Mouse (Mus musculus) testis, adult 2 months (tissue): ENCODE measurements at regions not wholly inside any gene's neighbourhood (a gene's known extent, or its start where the extent isn't known, plus 50 kb on each side); places are given as distances from the start of the nearest gene placed in this dataset.

Source experiments
- CTCF ChIP-seq: fragments of 200-500 bp; IDR thresholded peaks from 2 replicates; pipeline ENCODE4 v1.5.1; 2012; ENCODE audit warnings: low read depth, mild to moderate bottlenecking, inconsistent platforms, low read length, moderate library complexity; ENCODE audit not compliant: control insufficient read depth, insufficient read depth, insufficient replicate concordance
- POLR2A ChIP-seq: fragments of 200-500 bp; IDR thresholded peaks from 2 replicates; pipeline ENCODE4 v1.6.1; 2012; ENCODE audit warnings: low read depth, mild to moderate bottlenecking, inconsistent platforms, low read length, moderate library complexity; ENCODE audit not compliant: control insufficient read depth

GRCm38 (mm10) chr3:133748756-133749737, 204.1 kb upstream of the Tet2 start:
- TF ChIP-seq CTCF (no peak), POLR2A (no peak)
